Mouse (Mus musculus) left cerebral cortex, postnatal 10 days (tissue): ENCODE data around the gene Schip1. TPM values are rescaled to one million over a fixed set of nuclear protein-coding genes. Genes with fewer than 3 reads are reported as not detected.

Source experiments
- DNase-seq, 2 experiments: peaks; one replicate each; pipeline ENCODE4 v3.0.0; 2021 to 2022; ENCODE audit warnings: low spot score in 2 of 2, mixed read lengths in 1 of 2; ENCODE audit errors: extremely low spot score in 1 of 2
- intact Hi-C: fragments of 180-260 bp; cut with DNase I; formaldehyde crosslinking; loops from one replicate; pipeline ENCODE4 v1.15.1; 2025
- total RNA-seq, 2 experiments: library from RNA; stranded (reverse); gene quantifications; 2 replicates each; pipeline ENCODE4 v1.2.3; 2021

Schip1 gene
- total RNA-seq, 2 experiments from 2014 or later, result 182 to 193 TPM

DNA sequence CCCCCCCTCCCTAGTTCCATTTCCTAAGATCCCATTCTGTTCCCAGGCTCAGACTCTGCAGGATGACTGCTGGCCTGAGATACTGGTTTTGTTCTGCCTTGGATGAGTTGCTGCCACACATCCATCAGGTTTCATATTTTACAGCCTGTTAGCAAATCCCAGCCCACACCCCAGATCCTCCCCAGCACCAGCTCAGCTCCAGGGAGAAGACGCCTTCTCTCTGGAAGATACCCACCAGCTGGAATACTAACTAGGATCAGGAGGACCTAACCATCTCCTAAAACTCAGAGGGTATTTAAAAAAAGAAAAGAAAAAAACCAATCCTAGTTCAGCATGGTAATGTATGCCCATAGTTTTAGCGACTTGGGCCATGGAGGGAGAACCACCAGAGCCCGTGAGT is 585.6 kb downstream of the Schip1 start:
- intact Hi-C loops, result no loop called here

DNA sequence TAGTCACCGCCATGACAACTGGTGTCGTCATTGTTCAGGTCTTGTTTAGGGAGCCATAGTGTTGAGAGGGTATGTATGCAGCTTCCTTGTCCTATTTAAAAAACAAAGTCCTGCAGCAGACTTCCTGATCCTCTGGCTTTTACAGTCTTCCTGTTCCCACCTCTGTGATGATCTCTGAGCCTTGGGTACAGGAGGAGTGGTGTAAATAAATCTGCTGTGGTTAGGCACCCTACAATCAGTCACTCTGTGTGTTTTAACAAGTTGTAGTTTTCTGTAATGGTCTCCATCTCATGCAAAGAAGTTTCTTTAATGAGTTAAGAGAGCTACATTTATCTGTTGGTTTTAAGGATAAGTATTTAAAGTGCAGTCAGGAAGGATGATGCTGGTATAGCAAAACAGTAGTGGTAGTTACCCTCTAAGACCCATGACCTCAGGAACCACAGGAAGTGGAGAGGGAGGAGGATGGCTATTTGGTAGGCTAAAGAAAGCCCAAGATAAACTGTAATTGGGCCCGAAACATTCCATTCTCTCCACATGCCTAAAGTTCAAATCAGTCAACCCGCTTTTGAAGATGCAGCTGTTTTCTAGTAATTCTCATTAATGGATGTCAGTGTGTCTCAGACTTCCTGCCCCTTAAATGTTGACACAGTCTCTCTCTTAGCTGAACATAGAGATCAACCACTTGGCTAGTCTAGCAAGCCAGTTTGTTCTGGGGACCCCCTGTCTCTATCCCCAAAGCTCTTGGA is 592.2 kb downstream of the Schip1 start:
- DNase-seq, result no peak
- intact Hi-C loops, result no loop called here

More for the DNA sequence above, 585.6 kb downstream of the Schip1 start:
- no peak for DNase-seq

DNA sequence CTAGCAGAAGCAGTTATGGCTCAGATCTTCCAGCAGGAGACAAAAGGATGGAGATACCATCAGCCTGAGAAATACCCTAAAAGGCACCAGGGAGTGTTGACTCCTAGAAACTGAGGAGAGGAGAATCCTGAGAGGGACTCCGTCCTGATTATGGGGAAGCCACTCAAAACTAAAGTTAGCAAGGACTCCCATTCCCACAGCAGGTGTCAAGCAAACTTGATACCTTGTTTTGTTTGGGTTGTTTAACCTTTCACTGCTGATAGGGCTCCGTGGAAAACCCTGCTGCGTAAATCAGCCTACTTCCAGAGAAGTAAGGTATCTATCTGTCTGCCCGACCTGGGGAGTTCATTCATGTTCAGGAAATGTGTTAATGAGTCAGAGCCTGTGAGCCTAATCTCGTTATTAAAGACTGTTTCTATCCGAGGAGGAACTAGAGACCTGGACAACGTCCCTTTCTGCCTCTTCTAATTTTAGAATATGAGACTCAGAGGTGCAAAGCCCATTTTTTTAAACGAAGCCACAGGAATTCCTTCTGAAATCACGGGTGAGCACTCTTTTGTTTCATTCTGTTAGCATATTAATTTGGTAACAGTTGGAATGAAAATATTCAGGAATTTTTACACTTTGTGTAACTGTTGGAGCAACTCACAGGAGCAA is 593.1 kb downstream of the Schip1 start:
- DNase-seq, result no peak
- intact Hi-C loops, result no loop called here

DNA sequence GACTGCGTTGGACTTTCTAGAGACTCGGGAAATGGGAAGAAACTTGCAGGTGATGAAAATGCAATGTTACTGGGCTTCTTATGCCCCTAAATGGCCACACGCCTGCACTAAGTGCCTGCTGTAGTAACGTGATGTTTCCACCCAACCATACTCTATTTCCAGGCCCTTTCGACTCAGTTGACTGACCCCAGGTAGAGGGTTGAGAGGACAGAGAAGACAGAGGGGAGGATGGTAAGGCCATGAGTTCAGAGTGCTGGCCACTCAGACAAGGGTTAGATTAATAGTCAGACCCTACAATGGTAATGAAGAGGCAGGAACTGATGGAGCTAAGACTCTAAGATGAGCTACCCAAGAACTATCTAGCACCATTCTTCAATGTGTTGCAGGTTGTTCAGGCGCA is 595.4 kb downstream of the Schip1 start:
- no peak for DNase-seq
- intact Hi-C loops, result loop anchor here (5.0 kb wide), 1 partner anchor 47 kb away; no protein-coding TSS in a partner anchor

DNA sequence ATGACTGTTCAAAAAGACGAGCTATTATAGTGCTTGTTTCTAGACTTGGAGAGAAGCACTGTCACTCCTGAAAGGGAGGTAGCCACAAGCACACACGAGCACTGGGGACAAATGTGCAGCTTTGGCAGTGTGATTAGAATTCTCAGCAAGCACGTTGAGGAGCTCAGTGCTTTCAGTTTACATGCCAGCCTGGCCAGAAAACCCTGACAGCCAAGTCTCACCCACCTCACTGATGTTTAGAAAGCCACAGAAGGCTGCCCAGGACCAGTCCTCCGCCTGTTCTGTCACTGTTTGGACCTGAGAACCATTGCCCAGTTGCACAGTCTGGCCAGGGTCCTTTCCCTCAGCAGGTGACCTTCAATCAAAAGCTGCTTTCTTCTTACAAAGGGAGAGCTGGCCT is 595.9 kb downstream of the Schip1 start:
- intact Hi-C loops, result loop anchor here (5.0 kb wide), 1 partner anchor 47 kb away; no protein-coding TSS in a partner anchor
- no peak for DNase-seq

DNA sequence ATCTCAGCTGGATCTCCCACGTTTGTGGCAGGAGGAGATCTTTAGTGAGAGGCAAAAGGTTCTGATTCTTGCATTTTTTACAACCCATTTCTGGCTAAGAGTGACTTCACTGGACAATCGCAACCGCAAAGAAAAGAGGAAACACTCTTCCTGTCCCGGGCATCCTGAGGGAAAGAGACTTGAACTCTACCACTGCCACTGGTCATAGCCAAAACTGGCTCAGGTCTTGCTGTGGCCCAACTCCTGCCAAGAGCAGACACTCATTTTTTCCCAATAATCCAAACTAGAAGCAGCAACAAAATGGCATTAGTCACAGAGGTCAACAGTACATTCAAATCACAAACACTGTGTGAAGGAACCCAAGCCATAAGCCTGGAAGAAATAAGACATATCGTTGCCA is 597.8 kb downstream of the Schip1 start:
- intact Hi-C loops, result loop anchor here (5.0 kb wide), 1 partner anchor 45 kb away; no protein-coding TSS in a partner anchor
- no peak for DNase-seq

DNA sequence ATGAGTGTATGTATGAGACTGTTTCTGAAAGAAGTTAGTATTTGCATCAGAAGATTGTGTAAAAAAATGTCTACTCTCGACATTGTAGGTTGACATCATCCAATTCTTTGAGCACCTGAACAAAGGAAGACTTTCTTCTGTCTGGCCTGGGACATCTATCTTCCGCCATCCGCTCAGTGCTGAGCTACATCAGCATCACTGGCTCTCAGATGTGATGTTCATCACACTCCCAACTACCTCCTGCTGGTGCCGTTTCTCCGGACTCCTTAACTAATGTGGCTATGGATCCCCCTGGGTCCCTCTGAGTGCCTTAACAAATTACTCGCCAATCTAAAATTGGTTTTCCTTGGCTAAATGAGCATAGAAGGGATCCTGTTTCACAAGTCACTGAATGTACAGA is 599.7 kb downstream of the Schip1 start:
- no peak for DNase-seq
- intact Hi-C loops, result loop anchor here (5.0 kb wide), 1 partner anchor 43 kb away; no protein-coding TSS in a partner anchor

DNA sequence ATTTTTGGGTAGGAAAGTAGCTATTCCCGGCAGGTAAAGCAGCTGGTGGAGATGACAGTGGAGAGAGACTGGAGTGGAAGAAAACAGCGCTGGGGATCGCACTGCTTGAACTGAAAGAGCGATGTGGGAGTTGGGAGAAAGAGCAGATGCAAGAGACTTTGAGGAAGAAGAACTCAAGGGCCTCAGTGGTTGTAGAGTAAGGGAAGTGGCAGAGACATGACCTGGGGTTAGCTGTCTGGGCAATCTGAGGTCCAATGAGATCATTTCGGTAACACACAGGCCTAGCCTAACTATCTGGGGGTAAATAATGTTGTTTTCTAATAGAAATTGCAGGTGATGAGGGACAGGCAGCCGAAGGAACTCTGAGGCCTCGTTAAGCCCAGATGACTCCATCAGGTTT is 601.8 kb downstream of the Schip1 start:
- intact Hi-C loops, result no loop called here
- DNase-seq, result no peak

DNA sequence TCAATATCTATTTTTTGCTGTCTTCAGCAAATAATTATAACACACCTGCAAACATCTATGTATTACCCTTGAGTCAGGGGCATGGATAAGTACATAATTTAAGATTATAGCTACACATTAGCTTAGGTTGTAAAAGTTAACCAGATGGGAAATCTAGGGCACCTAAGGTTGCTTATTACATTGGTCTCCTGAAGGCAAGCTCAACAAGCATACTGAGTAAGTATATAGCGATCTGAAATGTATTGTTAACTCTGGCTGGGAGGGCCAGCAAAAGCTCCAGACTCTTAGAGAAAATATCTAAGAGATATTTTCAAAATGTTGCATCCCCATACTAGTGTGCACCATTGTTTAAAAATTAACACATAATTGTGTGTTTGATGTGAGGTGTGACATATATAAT is 603.2 kb downstream of the Schip1 start:
- no peak for DNase-seq
- intact Hi-C loops, result no loop called here

DNA sequence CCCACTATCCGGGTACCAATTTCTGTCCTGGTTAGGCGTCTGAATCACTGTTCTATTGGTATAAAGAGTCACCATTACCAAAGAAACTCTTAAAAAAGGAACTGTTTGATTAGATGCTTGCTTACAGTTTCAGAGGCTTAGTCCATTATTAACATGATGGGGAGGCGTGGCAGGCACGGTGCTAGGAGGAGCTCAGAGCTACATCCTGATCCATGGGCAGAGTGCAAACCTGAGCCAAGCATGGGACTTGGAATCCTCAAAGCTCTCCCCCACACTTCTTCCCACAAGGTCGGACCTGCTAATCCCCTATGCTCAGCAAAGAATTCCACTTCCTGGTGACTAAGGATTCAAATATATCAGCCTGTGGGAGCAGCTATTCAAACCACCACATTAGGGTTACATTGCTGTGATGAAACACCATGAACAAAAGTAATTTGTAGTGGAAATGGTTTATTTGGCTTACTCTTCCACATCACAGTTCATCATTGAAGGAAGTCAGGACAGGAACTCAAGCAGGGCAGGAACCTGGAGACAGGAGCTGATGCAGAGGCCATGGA is 604.9 kb downstream of the Schip1 start:
- no peak for DNase-seq
- intact Hi-C loops, result no loop called here

DNA sequence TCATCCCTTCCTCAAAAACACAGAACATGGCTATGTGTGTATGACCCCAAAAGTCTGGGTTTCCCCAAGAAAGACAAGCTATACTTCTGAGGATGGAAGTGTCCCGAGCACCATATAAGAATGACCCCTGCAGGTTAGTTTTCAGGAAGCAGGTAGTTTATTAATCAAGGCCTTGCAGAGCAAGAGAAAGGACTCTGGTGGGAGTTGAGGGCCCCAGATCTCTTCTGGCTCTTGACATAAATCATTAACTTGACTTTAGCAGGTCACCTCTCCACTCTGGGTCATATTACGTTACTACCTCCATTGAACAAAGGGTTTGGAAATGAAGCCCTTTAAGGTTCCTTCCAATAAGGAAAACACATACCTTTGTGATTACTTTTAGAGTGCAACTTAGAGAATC is 610.1 kb downstream of the Schip1 start:
- intact Hi-C loops, result loop anchor here (5.0 kb wide), 1 partner anchor 57 kb away; no protein-coding TSS in a partner anchor

DNA sequence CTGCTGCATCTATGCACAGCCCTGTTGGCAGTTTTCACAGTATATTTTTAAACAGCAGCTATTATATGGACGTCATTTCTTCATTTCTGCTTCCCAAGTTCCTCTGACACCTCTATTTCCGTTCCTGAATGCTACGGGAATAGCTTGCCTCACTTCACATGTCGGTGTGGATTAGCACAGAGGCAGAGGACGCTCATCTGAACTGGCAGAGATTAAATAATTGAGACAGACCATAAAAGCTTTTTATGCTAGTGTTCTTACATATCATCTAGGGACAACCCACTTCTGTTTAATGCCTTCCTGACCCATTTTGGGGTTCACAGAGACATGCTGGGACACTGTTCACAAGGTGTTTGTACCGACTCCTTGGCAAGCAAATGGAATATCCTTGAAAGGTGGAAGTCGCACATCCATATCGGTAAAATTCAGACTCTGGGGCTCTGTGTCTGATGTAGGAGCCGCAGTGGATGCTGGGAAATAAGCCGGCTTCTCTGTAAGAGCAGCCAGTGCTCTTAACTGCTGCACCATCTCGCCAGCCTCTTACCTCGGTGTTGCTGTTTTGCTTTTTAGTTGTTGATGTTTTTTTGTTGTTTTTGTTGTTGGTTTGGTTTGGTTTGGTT is 610.7 kb downstream of the Schip1 start:
- DNase-seq, result no peak
- intact Hi-C loops, result loop anchor here (5.0 kb wide), 1 partner anchor 58 kb away; no protein-coding TSS in a partner anchor

More for the DNA sequence above, 610.1 kb downstream of the Schip1 start:
- DNase-seq, result no peak

Other genes starting within 250 kb of the Schip1 start
- gene Iqcj, start 172.6 kb upstream of the Schip1 start, total RNA-seq, result 1 to 10 TPM; 1.7 to 3.2 TPM
- gene Iqschfp, start 172.6 kb upstream of the Schip1 start, total RNA-seq, result 10 to 100 TPM in 1 of 2 experiments, 1 to 10 TPM in 1; 9.6 to 11.7 TPM